Mouse (Mus musculus): ENCODE measurements around the gene Adam11. TPM values are rescaled to one million over a fixed set of nuclear protein-coding genes. Genes with fewer than 3 reads are reported as not detected.
A peak's percentile ranks its signal among the peaks of the same experiment; 100 is the strongest.

Adam11 gene
- total RNA-seq, 2 experiments from 2014 or later: not detected

- ATAC-seq (replicated peaks; ENCODE audit: poor library complexity, severe bottlenecking): 0 out of 2 replicates have a peak, but pooled peaks have one; percentile 20
Observed at GRCm38 (mm10) chr11:102819021-102819782, 58.0 kb downstream of the Adam11 start, which contains the start of gene Gjc1. TSS of gene Gjc1 (minus strand) at chr11:102819700.

GRCm38 (mm10) chr11:102819783-102820385, 58.6 kb downstream of the Adam11 start:
- ATAC-seq (replicated peaks; ENCODE audit: poor library complexity, severe bottlenecking): no peak

GRCm38 (mm10) chr11:102820432-102820831, 59.2 kb downstream of the Adam11 start:
- ATAC-seq (replicated peaks; ENCODE audit: poor library complexity, severe bottlenecking): no peak

GRCm38 (mm10) chr11:102821231-102821630, 60.0 kb downstream of the Adam11 start:
- ATAC-seq (replicated peaks; ENCODE audit: poor library complexity, severe bottlenecking): no peak

- no peak for ATAC-seq (replicated peaks; ENCODE audit: poor library complexity, severe bottlenecking)
Observed at GRCm38 (mm10) chr11:102826476-102826875, 65.2 kb downstream of the Adam11 start.

- ATAC-seq (replicated peaks; ENCODE audit: poor library complexity, severe bottlenecking): no peak
Observed at GRCm38 (mm10) chr11:102827097-102827496, 65.9 kb downstream of the Adam11 start.

Other genes starting within 250 kb of the Adam11 start
- 29.3 and 46.4 TPM in 2 replicates for gene Gpatch8, start 205.0 kb upstream of the Adam11 start, total RNA-seq (2014; fragmentation: Nextera tagmentation)
- gene Gpatch8, start 205.0 kb upstream of the Adam11 start, total RNA-seq (2017): 19.7 and 21.3 TPM in 2 replicates
- not detected in 2 replicates for gene Gm11627, start 182.0 kb upstream of the Adam11 start, total RNA-seq (2014; fragmentation: Nextera tagmentation)
- gene Gm11627, start 182.0 kb upstream of the Adam11 start, total RNA-seq (2017): not detected in 2 replicates
- not detected in 2 replicates for gene Fzd2, start 157.0 kb upstream of the Adam11 start, total RNA-seq (2014; fragmentation: Nextera tagmentation)
- gene Fzd2, start 157.0 kb upstream of the Adam11 start, total RNA-seq (2017): not detected in 2 replicates
- not detected in 2 replicates for gene Meioc, start 97.7 kb upstream of the Adam11 start, total RNA-seq (2014; fragmentation: Nextera tagmentation)
- gene Meioc, start 97.7 kb upstream of the Adam11 start, total RNA-seq (2017): not detected in 2 replicates
- gene Ccdc43, start 63.7 kb upstream of the Adam11 start, total RNA-seq (2014; fragmentation: Nextera tagmentation): 15.5 and 16.9 TPM in 2 replicates
- 33.5 and 42.8 TPM in 2 replicates for gene Ccdc43, start 63.7 kb upstream of the Adam11 start, total RNA-seq (2017)
- gene Gjc1, start 58.3 kb downstream of the Adam11 start, total RNA-seq (2014; fragmentation: Nextera tagmentation): not detected in 2 replicates
- not detected in 2 replicates for gene Gjc1, start 58.3 kb downstream of the Adam11 start, total RNA-seq (2017)
- not detected in 2 replicates for gene Higd1b, start 74.4 kb downstream of the Adam11 start, total RNA-seq (2014; fragmentation: Nextera tagmentation)
- not detected in 2 replicates for gene Higd1b, start 74.4 kb downstream of the Adam11 start, total RNA-seq (2017)
- gene Eftud2, start 119.5 kb downstream of the Adam11 start, total RNA-seq (2014; fragmentation: Nextera tagmentation): 158 and 236 TPM in 2 replicates
- gene Eftud2, start 119.5 kb downstream of the Adam11 start, total RNA-seq (2017): 175 and 193 TPM in 2 replicates
- not detected in 2 replicates for gene Ccdc103, start 119.8 kb downstream of the Adam11 start, total RNA-seq (2014; fragmentation: Nextera tagmentation)
- gene Ccdc103, start 119.8 kb downstream of the Adam11 start, total RNA-seq (2017): not detected in 2 replicates
- gene Fam187a, start 123.7 kb downstream of the Adam11 start, total RNA-seq (2014; fragmentation: Nextera tagmentation): not detected in 2 replicates
- gene Fam187a, start 123.7 kb downstream of the Adam11 start, total RNA-seq (2017): not detected in 2 replicates
- gene Gfap, start 139.5 kb downstream of the Adam11 start, total RNA-seq (2014; fragmentation: Nextera tagmentation): not detected in 2 replicates
- gene Gfap, start 139.5 kb downstream of the Adam11 start, total RNA-seq (2017): not detected in 2 replicates
- gene Kif18b, start 163.7 kb downstream of the Adam11 start, total RNA-seq (2014; fragmentation: Nextera tagmentation): 4.9 and 11.6 TPM in 2 replicates
- 19.9 and 22.6 TPM in 2 replicates for gene Kif18b, start 163.7 kb downstream of the Adam11 start, total RNA-seq (2017)
- not detected in 2 replicates for gene C1ql1, start 185.2 kb downstream of the Adam11 start, total RNA-seq (2014; fragmentation: Nextera tagmentation)
- not detected in 2 replicates for gene C1ql1, start 185.2 kb downstream of the Adam11 start, total RNA-seq (2017)

Measured in granulocyte monocyte progenitor cell, adult 5-6 weeks (primary cell).